Mouse (Mus musculus) cerebellum, postnatal 10 days (tissue): ENCODE data around the gene Usp28.
"Not testable (repeated sequence)": the region's sequence is repeated elsewhere in the genome, so short reads cannot be mapped to it uniquely, and the experiment has no call there.

ENCODE experiments used
- DNase-seq, 2 experiments: peaks; one replicate each; pipeline ENCODE4 v3.0.0; 2021; ENCODE audit warnings: mixed read lengths in 2 of 2

Gene Usp28

GRCm38 (mm10) chr9:48984845-48985707, at the start of gene Usp28:
Gene Usp28 (plus strand): TSS chr9:48985375.
- peak; percentile 100 for DNase-seq

- peak; percentile 38 to 63 for DNase-seq
Measured at GRCm38 (mm10) chr9:48942349-48942748, 42.8 kb upstream of the Usp28 start.

GRCm38 (mm10) chr9:48947565-48947964, 37.6 kb upstream of the Usp28 start:
- no peak for DNase-seq

- DNase-seq, result no peak
Measured at GRCm38 (mm10) chr9:48961314-48961713, 23.9 kb upstream of the Usp28 start.

GRCm38 (mm10) chr9:48962131-48962530, 23.0 kb upstream of the Usp28 start:
- DNase-seq, result no peak

GRCm38 (mm10) chr9:48964587-48965040, 20.6 kb upstream of the Usp28 start, which contains the start of gene Htr3b:
Gene Htr3b (minus strand): TSS chr9:48964990.
- peak in 1 of 2 experiments; percentile 18 for DNase-seq

- peak; percentile 80 to 84 for DNase-seq
Measured at GRCm38 (mm10) chr9:48972494-48972893, 12.7 kb upstream of the Usp28 start.

GRCm38 (mm10) chr9:48976661-48977355, 8.4 kb upstream of the Usp28 start:
- no peak for DNase-seq

- DNase-seq, result no peak
Measured at GRCm38 (mm10) chr9:48980371-48980770, 4.8 kb upstream of the Usp28 start.

- no peak for DNase-seq
Measured at GRCm38 (mm10) chr9:48980781-48981180, 4.4 kb upstream of the Usp28 start.

- DNase-seq, result no peak
Measured at GRCm38 (mm10) chr9:48981827-48982226, 3.3 kb upstream of the Usp28 start.

- not testable (repeated sequence) for DNase-seq
Measured at GRCm38 (mm10) chr9:48983801-48984200, 1.4 kb upstream of the Usp28 start.

GRCm38 (mm10) chr9:48984320-48984844, 793 bp upstream of the Usp28 start:
- DNase-seq, result no peak

GRCm38 (mm10) chr9:48985708-48986088, 523 bp downstream of the Usp28 start:
- no peak for DNase-seq

- peak; percentile 45 to 49 for DNase-seq
Measured at GRCm38 (mm10) chr9:48986616-48987141, 1.5 kb downstream of the Usp28 start.

- DNase-seq, result peak; percentile 37 to 38
Measured at GRCm38 (mm10) chr9:48987201-48988101, 2.3 kb downstream of the Usp28 start.

- DNase-seq, result no peak
Measured at GRCm38 (mm10) chr9:48991671-48992070, 6.5 kb downstream of the Usp28 start.

- no peak for DNase-seq
Measured at GRCm38 (mm10) chr9:48994779-48995178, 9.6 kb downstream of the Usp28 start.

GRCm38 (mm10) chr9:48995735-48996134, 10.6 kb downstream of the Usp28 start:
- no peak for DNase-seq

GRCm38 (mm10) chr9:48999256-48999655, 14.1 kb downstream of the Usp28 start:
- no peak for DNase-seq

- no peak for DNase-seq
Measured at GRCm38 (mm10) chr9:49015824-49016223, 30.6 kb downstream of the Usp28 start.

GRCm38 (mm10) chr9:49021289-49021688, 36.1 kb downstream of the Usp28 start:
- no peak for DNase-seq
